ENCODE assay signal across 11 mouse cellular contexts in the genomic region with DNA sequence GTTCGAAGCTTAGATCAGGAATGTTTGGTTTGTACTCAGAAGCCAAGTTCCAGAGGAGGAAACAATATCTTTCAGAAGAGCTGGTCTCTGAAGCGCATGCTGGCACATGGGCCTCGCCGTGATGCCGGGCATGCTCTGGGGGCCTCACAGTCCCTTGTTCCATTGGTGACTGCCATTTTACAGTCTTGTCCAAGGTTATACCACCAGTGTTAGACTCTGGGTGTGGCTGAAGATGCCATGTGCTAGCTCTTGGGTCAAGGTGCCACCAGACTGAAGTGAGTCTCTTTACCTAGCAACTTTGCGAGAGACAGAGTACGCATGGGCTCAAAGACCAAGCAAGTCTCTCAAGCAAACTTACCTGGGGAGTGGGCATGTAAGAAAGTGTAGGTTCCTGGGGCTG.
DNase-seq lines count a peak whose midpoint lies in the region; ATAC-seq and TF ChIP-seq lines count a peak whose summit lies in the region.
"Had no signal": no experiment of that assay in that cellular context is flagged by ENCODE, and none has a peak within 500 bp of the region (broad histone marks: within the 10 kb centered on the region; RNA-seq: fewer than 3 reads in every experiment).

No protein-coding gene starts in this region.

- H3K4me2 ChIP-seq in lung, embryonic 15.5 days: no peak overlapping the region
- no peak overlapping the region for H3K4me2 ChIP-seq in hindbrain, embryonic 14.5 days (replicated peaks)
- no peak overlapping the region for H3K4me2 ChIP-seq in neural tube, embryonic 15.5 days

- TF ChIP-seq CTCF in gastrocnemius, adult 2 months (IDR thresholded peaks at IDR 0.05): no peak

- H3K4me3 ChIP-seq in gastrocnemius, adult 2 months: no peak overlapping the region
- H3K4me3 ChIP-seq in lung, embryonic 15.5 days: no peak overlapping the region
- no peak overlapping the region for H3K4me3 ChIP-seq in hindbrain, embryonic 14.5 days (replicated peaks; ENCODE audit: low read length)
- H3K4me3 ChIP-seq in neural tube, embryonic 15.5 days (replicated peaks): no peak overlapping the region
- H3K4me3 ChIP-seq: left cerebral cortex, adult 2 months had no signal

- H3K36me3 ChIP-seq in lung, embryonic 15.5 days: no peaks in the 10 kb centered on the region
- no peaks in the 10 kb centered on the region for H3K36me3 ChIP-seq in hindbrain, embryonic 14.5 days (replicated peaks; ENCODE audit: control insufficient read depth, insufficient read depth)
- H3K36me3 ChIP-seq in neural tube, embryonic 15.5 days: no peaks in the 10 kb centered on the region

- H3K27ac ChIP-seq in gastrocnemius, adult 2 months: peak overlapping the region; percentile 74
- H3K27ac ChIP-seq in lung, embryonic 15.5 days: peak overlapping the region; percentile 38
- peak overlapping the region; percentile 68 for H3K27ac ChIP-seq in hindbrain, embryonic 14.5 days
- peak overlapping the region; percentile 58; the same call in 1 of the 2 replicates for H3K27ac ChIP-seq in neural tube, embryonic 15.5 days (replicated peaks)
- H3K27ac ChIP-seq: left cerebral cortex, adult 2 months; macrophage had no signal

- peaks cover 45% of the 10 kb centered on the region for H3K4me1 ChIP-seq in lung, embryonic 15.5 days
- peaks cover 17% of the 10 kb centered on the region for H3K4me1 ChIP-seq in hindbrain, embryonic 14.5 days (replicated peaks; ENCODE audit: control insufficient read depth, insufficient read depth, low read length)
- H3K4me1 ChIP-seq in neural tube, embryonic 15.5 days: peaks cover 47% of the 10 kb centered on the region

- no peak for ATAC-seq in lung, embryonic 15.5 days (ENCODE audit: borderline replicate concordance, extremely low read depth, low FRiP score, low TSS enrichment)
- ATAC-seq in hindbrain, embryonic 14.5 days (ENCODE audit: low FRiP score): no peak
- ATAC-seq in neural tube, embryonic 15.5 days (ENCODE audit: low FRiP score): no peak
- ATAC-seq in CD4-positive, CD25-positive, alpha-beta regulatory T cell, adult 4 months: no peak

- intact Hi-C loops in gastrocnemius, adult 2 months (cut with DNase I): loop anchor here (5.0 kb wide), 1 partner anchor 33 kb away; no protein-coding TSS in a partner anchor
- intact Hi-C loops in gastrocnemius, postnatal 36 days (cut with DNase I): no loop called here

- no peaks in the 10 kb centered on the region for H3K27me3 ChIP-seq in lung, embryonic 15.5 days
- H3K27me3 ChIP-seq in hindbrain, embryonic 14.5 days (ENCODE audit: control insufficient read depth, insufficient read depth, low read length): no peaks in the 10 kb centered on the region
- H3K27me3 ChIP-seq in neural tube, embryonic 15.5 days (replicated peaks): no peaks in the 10 kb centered on the region

- no peak overlapping the region for H3K9ac ChIP-seq in lung, embryonic 15.5 days
- H3K9ac ChIP-seq in hindbrain, embryonic 14.5 days: no peak overlapping the region
- no peak overlapping the region for H3K9ac ChIP-seq in neural tube, embryonic 15.5 days (replicated peaks)

- WGBS in lung, embryonic 15.5 days: 89% methylated on average over 7 of the region's 7 CpGs
- 88% methylated on average over 7 of the region's 7 CpGs for WGBS in hindbrain, embryonic 14.5 days
- WGBS in neural tube, embryonic 15.5 days: 90% methylated on average over 7 of the region's 7 CpGs

- DNase-seq in gastrocnemius, adult 2 months: no peak
- no peak for DNase-seq in gastrocnemius, postnatal 36 days
- no peak for DNase-seq in lung, postnatal 25 days (ENCODE audit: low spot score)
- DNase-seq in hindbrain, embryonic 14.5 days (ENCODE audit: low spot score): no peak
- DNase-seq in urinary bladder, adult 18-20 months (ENCODE audit: low spot score in 2 of 2): no peak
- DNase-seq: adrenal gland, postnatal 14 days had no signal

- H3K9me3 ChIP-seq in lung, embryonic 15.5 days: no peaks in the 10 kb centered on the region
- no peaks in the 10 kb centered on the region for H3K9me3 ChIP-seq in hindbrain, embryonic 14.5 days (ENCODE audit: control insufficient read depth, low read length)
- H3K9me3 ChIP-seq in neural tube, embryonic 15.5 days (replicated peaks): no peaks in the 10 kb centered on the region
